Mouse (Mus musculus): ENCODE data around the gene Mmp8.

The Mmp8 gene

DNA sequence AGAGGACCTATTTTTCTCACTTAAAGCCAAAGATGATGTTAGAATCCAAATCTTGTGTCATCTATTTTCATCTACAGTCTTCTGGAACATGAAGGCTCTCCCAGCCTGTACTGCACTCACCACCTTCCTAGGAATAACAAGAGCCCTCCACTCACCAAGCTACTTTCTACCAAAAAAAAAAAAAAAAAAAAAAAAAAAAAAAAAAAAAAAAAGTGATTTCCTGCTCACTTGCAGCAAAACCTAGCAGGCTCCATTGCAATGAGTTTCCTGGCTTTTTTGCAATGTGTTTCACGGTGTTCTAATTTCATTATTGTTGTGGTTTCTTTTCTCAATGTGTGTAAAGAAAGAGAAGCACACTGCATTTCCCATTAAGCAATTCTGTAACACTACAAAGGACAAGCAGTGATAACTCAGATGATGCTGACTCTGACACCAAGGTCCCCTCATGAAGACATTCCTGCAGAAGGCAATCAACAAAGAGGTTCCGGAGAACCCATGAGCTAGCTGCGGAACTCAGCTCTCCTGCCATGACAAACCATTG is 35.1 kb downstream of the Mmp8 start:
- DNase-seq (ENCODE audit: low spot score in 2 of 2): no peak

DNA sequence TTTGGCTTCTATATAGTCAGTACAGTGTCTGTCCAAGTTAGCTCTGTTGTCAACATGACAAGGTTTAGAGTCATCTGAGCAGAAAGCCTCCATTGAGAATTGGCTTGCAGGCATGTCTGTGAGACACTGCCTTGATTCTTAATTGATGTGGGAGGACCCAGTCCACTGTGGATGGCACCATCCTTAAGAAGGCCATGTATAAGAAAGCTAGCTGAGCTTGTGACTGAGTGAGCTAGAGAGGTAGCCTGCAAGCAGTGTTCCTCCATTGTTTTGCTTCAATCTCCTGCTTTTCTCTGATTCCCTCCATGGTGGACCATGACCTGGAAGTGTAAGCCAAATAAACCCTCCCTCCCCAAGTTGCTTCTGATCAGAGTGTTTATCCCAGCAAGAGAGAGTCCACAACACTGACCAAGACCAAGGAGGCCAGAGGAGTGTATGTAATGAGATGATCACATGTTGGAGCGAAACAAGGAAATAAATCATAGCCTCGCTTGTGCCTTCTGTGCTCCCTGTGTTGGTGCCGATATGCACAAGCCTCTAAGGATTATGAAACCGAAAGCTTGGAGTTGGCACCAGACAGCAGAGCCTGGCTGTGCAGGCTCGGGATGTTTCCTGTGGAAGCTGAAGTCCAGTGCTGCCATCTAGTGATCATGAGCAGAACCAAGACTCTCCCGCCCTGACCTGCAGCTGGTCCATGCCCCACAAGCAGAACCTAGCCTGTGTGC is 36.7 kb downstream of the Mmp8 start:
- DNase-seq (ENCODE audit: low spot score in 2 of 2): peak; percentile 62 to 89

DNA sequence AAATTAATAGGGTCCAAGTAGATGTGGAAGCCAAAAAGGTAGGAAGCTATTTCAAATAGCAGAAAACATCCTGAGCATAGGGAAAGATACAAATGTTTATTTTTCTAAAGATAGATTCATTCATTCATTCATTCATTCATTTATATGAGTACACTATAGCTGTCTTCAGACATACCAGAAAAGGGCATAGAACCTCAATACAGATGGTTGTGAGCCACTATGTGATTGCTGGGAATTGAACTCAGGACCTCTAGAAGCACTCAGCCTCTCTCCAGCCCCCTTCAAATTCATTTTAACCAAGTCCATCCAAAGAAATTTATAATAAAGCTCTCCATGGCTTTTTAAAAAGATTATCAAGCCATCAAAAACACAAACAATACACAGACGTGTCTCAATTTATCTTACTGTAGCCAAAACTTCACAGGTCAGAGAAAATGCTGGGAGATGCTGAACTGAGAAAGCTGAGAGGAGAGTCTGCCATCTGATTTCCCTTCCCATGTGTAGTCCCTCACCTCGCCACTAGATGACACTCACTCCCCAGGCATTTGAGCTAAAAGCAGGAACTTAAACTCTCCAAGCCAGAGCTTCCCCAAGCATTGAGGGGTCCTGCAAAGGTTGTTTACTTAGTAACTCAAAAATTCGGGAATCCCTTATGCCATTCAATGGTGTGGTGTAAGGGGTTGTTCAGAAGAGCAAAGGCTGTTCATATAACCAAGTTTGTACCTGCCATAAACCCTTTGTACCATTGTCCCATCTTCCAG is 44.9 kb downstream of the Mmp8 start:
- DNase-seq (ENCODE audit: low spot score in 2 of 2): peak in 1 of 2 experiments; percentile 78

DNA sequence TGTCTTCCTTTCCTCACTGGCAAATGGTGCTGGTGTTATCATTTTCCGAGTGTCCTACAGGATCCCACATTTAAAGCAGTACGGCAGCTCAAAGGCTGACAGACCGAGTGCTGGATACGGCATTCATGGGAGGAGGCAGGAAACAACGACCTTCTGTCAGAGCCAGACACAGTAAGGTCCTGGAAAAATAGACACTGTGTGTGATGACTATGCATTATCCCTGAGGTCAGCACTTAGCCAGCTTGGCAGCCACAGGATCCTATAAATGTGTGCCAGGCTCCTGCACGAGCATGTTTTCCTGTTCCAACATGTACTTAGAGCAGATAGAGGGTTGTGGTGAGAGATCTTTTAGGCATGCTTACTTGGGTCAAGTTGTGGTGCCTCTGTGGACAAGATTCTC is 45.7 kb downstream of the Mmp8 start:
- peak in 1 of 2 experiments; percentile 3 for DNase-seq (ENCODE audit: low spot score in 2 of 2)

DNA sequence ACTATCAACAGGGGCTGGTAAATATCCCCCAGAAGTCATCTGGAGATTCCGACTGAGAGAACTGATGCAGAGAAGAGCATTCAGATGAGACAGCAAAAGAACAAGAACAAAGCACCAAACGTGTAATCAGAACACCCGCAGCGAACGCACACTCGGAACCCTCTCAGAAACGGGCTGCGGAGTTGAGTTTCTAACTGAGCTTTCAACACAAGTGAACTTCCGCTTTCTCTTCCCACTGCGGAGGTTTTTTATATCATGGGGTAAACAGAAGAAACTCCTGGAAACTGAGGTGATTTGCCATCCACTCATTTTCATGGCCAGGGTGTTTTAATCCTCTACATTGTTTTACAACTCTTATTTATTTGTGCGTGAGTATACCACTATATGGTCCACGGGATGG is 47.4 kb downstream of the Mmp8 start:
- DNase-seq (ENCODE audit: low spot score in 2 of 2): no peak

Measured in left cerebral cortex, adult 9 months (tissue).